Mouse (Mus musculus) heart, postnatal 0 days (tissue): ENCODE data around the gene Gm28778. TPM values are rescaled to one million over a fixed set of nuclear protein-coding genes. Genes with fewer than 3 reads are reported as not detected.
"Not testable (repeated sequence)": the region's sequence is repeated elsewhere in the genome, so short reads cannot be mapped to it uniquely, and the experiment has no call there.

Experiments used
- ATAC-seq: fragments of 200-750 bp; cut with Nextera tagmentation; 2 replicates; pipeline ENCODE4 v1.8.0; 2017; ENCODE audit warnings: low read depth, moderate number of reproducible peaks, moderate library complexity; ENCODE audit not compliant: insufficient read depth
- DNase-seq: peaks from one replicate; pipeline ENCODE4 v3.0.0-alpha.2; 2016; ENCODE audit warnings: low spot score
- H3K27ac ChIP-seq: fragments of 300-500 bp; sonication (generic); 2 replicates; pipeline ENCODE4 v1.5.1; 2014; ENCODE audit warnings: low read depth, mild to moderate bottlenecking
- H3K27me3 ChIP-seq: fragments of 300-500 bp; sonication (generic); 2 replicates; pipeline ENCODE4 v1.6.1; 2014; ENCODE audit warnings: low read length, mixed read lengths; ENCODE audit not compliant: control insufficient read depth, insufficient read depth
- H3K36me3 ChIP-seq: fragments of 300-500 bp; sonication (generic); replicated peaks from 2 replicates; pipeline ENCODE4 v1.6.1; 2014; ENCODE audit warnings: low read length, mixed read lengths; ENCODE audit not compliant: control insufficient read depth, insufficient read depth
- H3K4me1 ChIP-seq: fragments of 300-500 bp; sonication (generic); 2 replicates; pipeline ENCODE4 v1.6.1; 2014; ENCODE audit warnings: antibody characterized with exemption; ENCODE audit not compliant: control insufficient read depth, insufficient read depth
- H3K4me2 ChIP-seq: fragments of 300-500 bp; sonication (generic); 2 replicates; pipeline ENCODE4 v1.6.1; 2014; ENCODE audit warnings: low read depth, mild to moderate bottlenecking, low read length, moderate library complexity
- H3K4me3 ChIP-seq: fragments of 300-500 bp; sonication (generic); 2 replicates; pipeline ENCODE4 v1.5.1; 2014; ENCODE audit warnings: low read depth, low read length
- H3K9ac ChIP-seq: fragments of 300-500 bp; sonication (generic); replicated peaks from 2 replicates; pipeline ENCODE4 v1.6.1; 2014; ENCODE audit warnings: low read depth, low read length, mixed read lengths
- H3K9me3 ChIP-seq: fragments of 300-500 bp; sonication (generic); replicated peaks from 2 replicates; pipeline ENCODE4 v1.6.1; 2016; ENCODE audit warnings: low read length; ENCODE audit not compliant: control insufficient read depth
- CTCF ChIP-seq: IDR thresholded peaks from 2 replicates; pipeline ENCODE4 v1.5.1; 2016; ENCODE audit warnings: antibody characterized with exemption, control low read depth, low read depth
- EP300 ChIP-seq: IDR thresholded peaks from 2 replicates; pipeline ENCODE4 v1.6.1; 2016; ENCODE audit warnings: antibody characterized with exemption, low read depth
- WGBS: fragments of 180-500 bp; shearing (Covaris S2); extraction: QIAGEN DNeasy Blood & Tissue Kit; methylation state at CpG from one replicate; pipeline ENCODE4 v1.1.7; 2014; 5-methylcytosine and 5-hydroxymethylcytosine counted together
- polyA plus RNA-seq: library from polyadenylated mRNA; unstranded; fragments of >200 nt; fragmentation: Nextera tagmentation; extraction: Ambion mirVana; gene quantifications from 2 replicates; pipeline ENCODE4 v1.2.1, GENCODE M21; 2015
- total RNA-seq: library from RNA; depleted of rRNA; stranded (reverse); fragments of >200 nt; gene quantifications from 2 replicates; pipeline ENCODE4 v1.2.3, GENCODE M21; 2014; ENCODE audit warnings: low replicate concordance

Gene Gm28778
- total and polyA plus RNA-seq, 2 experiments from 2014 or later, result 3.7 TPM; not detected in 1

GRCm38 (mm10) chr1:53324827-53325494 is 28.1 kb downstream of the Gm28778 start:
- Histone ChIP-seq H3K27me3 (no peaks in the 10 kb centered on the region), H3K36me3 (peaks cover 13% of the 10 kb centered on the region), H3K27ac (no peak overlapping the region), H3K4me1 (no peaks in the 10 kb centered on the region), H3K4me3 (no peak overlapping the region), H3K9ac (no peak overlapping the region), H3K9me3 (no peaks in the 10 kb centered on the region), H3K4me2 (no peak overlapping the region)
- TF ChIP-seq CTCF, result no peak
- 70% methylated on average over 5 of the region's 5 CpGs for WGBS
- ATAC-seq (no peak), DNase-seq (no peak)

GRCm38 (mm10) chr1:53333527-53333926 is 36.6 kb downstream of the Gm28778 start:
- not testable (repeated sequence) for H3K27me3 ChIP-seq, H3K9me3 ChIP-seq, H3K4me3 ChIP-seq, DNase-seq, H3K36me3 ChIP-seq, H3K4me1 ChIP-seq, H3K4me2 ChIP-seq, ATAC-seq, H3K9ac ChIP-seq, H3K27ac ChIP-seq
- 36% methylated on average over 5 of the region's 5 CpGs for WGBS

GRCm38 (mm10) chr1:53335465-53335864 is 38.6 kb downstream of the Gm28778 start:
- no peak overlapping the region for H3K9ac ChIP-seq
- H3K4me2 ChIP-seq, result no peak overlapping the region
- TF ChIP-seq CTCF (no peak), EP300 (no peak)
- H3K36me3 ChIP-seq, result no peaks in the 10 kb centered on the region
- H3K27me3 ChIP-seq, result no peaks in the 10 kb centered on the region
- ATAC-seq, result no peak
- no peak overlapping the region for H3K4me3 ChIP-seq
- no peak for DNase-seq
- no peaks in the 10 kb centered on the region for H3K4me1 ChIP-seq
- H3K27ac ChIP-seq, result no peak overlapping the region
- no peaks in the 10 kb centered on the region for H3K9me3 ChIP-seq

- not testable (repeated sequence) for H3K27ac ChIP-seq, H3K9me3 ChIP-seq, DNase-seq, H3K4me2 ChIP-seq, ATAC-seq, H3K4me3 ChIP-seq, H3K27me3 ChIP-seq, H3K4me1 ChIP-seq, H3K9ac ChIP-seq
- H3K36me3 ChIP-seq, result peaks cover 10% of the 10 kb centered on the region; the same call in 1 of the 2 replicates
- WGBS, result 55% methylated on average over 2 of the region's 2 CpGs
Observed at GRCm38 (mm10) chr1:53337403-53337802, 40.5 kb downstream of the Gm28778 start.

GRCm38 (mm10) chr1:53341071-53341470 is 44.2 kb downstream of the Gm28778 start:
- Histone ChIP-seq H3K4me3 (no peak overlapping the region), H3K27me3 (no peaks in the 10 kb centered on the region), H3K4me1 (no peaks in the 10 kb centered on the region), H3K27ac (no peak overlapping the region), H3K4me2 (no peak overlapping the region), H3K9ac (no peak overlapping the region), H3K9me3 (no peaks in the 10 kb centered on the region; the same call in 1 of the 2 replicates), H3K36me3 (peaks cover 34% of the 10 kb centered on the region)
- no peak for ATAC-seq
- no peak for TF ChIP-seq EP300
- no peak for TF ChIP-seq CTCF
- DNase-seq, result no peak
- 92% methylated on average over 2 of the region's 2 CpGs for WGBS
